Mouse (Mus musculus) T-helper 17 cell (primary cell): Measurements from ENCODE around the gene Fntb.
"Not testable (repeated sequence)": the region's sequence is repeated elsewhere in the genome, so short reads cannot be mapped to it uniquely, and the experiment has no call there.

Experiments
- in situ Hi-C, 2 experiments: fragments of 300-600 bp; cut with MboI, MseI; formaldehyde crosslinking; loops; 1 replicate in 1 of 2; 2 replicates in 1 of 2; pipeline ENCODE4 v1.15.1; 2025; ENCODE audit warnings: high pct_unique_total_duplicates in 2 of 2

Gene Fntb

GRCm38 (mm10) chr12:76825283-76825682 lies 59.9 kb downstream of the Fntb start:
- in situ Hi-C loops, result no loop called here

- in situ Hi-C loops, result no loop called here
Observed at GRCm38 (mm10) chr12:76832704-76833103, 67.3 kb downstream of the Fntb start.

- in situ Hi-C loops, result loop anchor here in 1 of 2 experiments (5.0 kb wide), 2 partner anchors 70 to 125 kb away; partner anchors contain the start of genes Churc1, Fntb and Max
Observed at GRCm38 (mm10) chr12:76837101-76837843, 71.9 kb downstream of the Fntb start.

GRCm38 (mm10) chr12:76837844-76838650 lies 72.7 kb downstream of the Fntb start:
- in situ Hi-C loops, result loop anchor here in 1 of 2 experiments (5.0 kb wide), 2 partner anchors 71 to 124 kb away; partner anchors contain the start of genes Churc1, Fntb and Max

- in situ Hi-C loops, result loop anchor here in 1 of 2 experiments (5.0 kb wide), 2 partner anchors 72 to 123 kb away; partner anchors contain the start of genes Churc1, Fntb and Max
Observed at GRCm38 (mm10) chr12:76839298-76839697, 73.9 kb downstream of the Fntb start.

- in situ Hi-C loops, result no loop called here
Observed at GRCm38 (mm10) chr12:76840081-76840480, 74.7 kb downstream of the Fntb start.

- in situ Hi-C loops, result no loop called here
Observed at GRCm38 (mm10) chr12:76844346-76845061, 79.1 kb downstream of the Fntb start.

- in situ Hi-C loops, result no loop called here
Observed at GRCm38 (mm10) chr12:76852419-76852818, 87.0 kb downstream of the Fntb start.

GRCm38 (mm10) chr12:76853378-76854142 lies 88.2 kb downstream of the Fntb start:
- in situ Hi-C loops, result no loop called here

- in situ Hi-C loops, result no loop called here
Observed at GRCm38 (mm10) chr12:76857087-76857486, 91.7 kb downstream of the Fntb start.

GRCm38 (mm10) chr12:76858788-76859187 lies 93.4 kb downstream of the Fntb start:
- in situ Hi-C loops, result not testable (repeated sequence)

- in situ Hi-C loops, result no loop called here
Observed at GRCm38 (mm10) chr12:76863651-76864050, 98.3 kb downstream of the Fntb start.

- in situ Hi-C loops, result no loop called here
Observed at GRCm38 (mm10) chr12:76865266-76865665, 99.9 kb downstream of the Fntb start.

GRCm38 (mm10) chr12:76867586-76868280 lies 102.3 kb downstream of the Fntb start:
- in situ Hi-C loops, result no loop called here

- in situ Hi-C loops, result no loop called here
Observed at GRCm38 (mm10) chr12:76868463-76869198, 103.2 kb downstream of the Fntb start.

- in situ Hi-C loops, result no loop called here
Observed at GRCm38 (mm10) chr12:76869561-76869960, 104.2 kb downstream of the Fntb start.

- in situ Hi-C loops, result no loop called here
Observed at GRCm38 (mm10) chr12:76872767-76873316, 107.5 kb downstream of the Fntb start.

GRCm38 (mm10) chr12:76874826-76875225 lies 109.4 kb downstream of the Fntb start:
- in situ Hi-C loops, result no loop called here

GRCm38 (mm10) chr12:76879242-76879641 lies 113.9 kb downstream of the Fntb start:
- in situ Hi-C loops, result no loop called here
